In the genomic region with DNA sequence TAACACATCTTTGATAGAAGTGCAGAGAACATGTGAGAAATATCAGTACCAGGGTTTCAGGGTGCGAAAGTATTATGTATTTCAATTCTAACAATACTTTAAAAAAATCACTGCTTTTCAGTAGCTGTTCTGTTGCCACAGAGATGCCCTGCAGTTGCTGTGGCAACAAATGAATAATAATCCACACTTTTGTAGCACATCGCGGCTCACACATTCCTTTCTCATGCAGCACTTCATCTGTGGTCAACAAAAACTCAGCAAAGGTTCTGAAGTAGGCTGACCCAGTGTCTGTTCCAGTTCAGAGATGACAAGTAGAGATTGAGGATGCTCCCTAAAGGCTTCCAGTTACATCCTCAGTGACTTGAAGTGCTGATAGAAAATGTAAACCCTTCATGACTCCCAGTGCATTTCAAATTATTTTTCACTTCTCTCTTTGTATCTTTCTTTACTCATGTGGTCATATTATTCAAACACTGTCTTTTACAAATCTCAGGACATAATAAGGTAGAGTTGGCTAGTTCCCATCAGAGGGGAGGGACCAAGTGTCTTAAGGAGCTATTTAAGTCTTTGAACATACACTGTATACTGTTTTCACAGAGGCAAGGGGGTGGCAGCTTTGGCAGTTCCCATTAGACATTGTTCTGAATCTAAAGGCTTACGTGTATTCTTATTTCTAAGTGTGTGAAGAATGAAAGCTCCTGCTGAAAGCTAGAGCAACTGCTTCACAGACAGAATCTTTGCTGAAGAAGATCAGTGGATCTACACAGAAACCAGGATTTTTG, we compare ENCODE assay signal across 14 mouse cellular contexts.
DNase-seq lines count a peak whose midpoint lies in the region; ATAC-seq lines count a peak whose summit lies in the region.
"Had no signal": no experiment of that assay in that cellular context is flagged by ENCODE, and none has a peak within 500 bp of the region (broad histone marks: within the 10 kb centered on the region; RNA-seq: fewer than 3 reads in every experiment).

No protein-coding gene starts in this region.

- no peak overlapping the region for H3K4me2 ChIP-seq in forebrain, embryonic 12.5 days
- H3K4me2 ChIP-seq in forebrain, embryonic 11.5 days (ENCODE audit: low read depth, low read length, severe bottlenecking): no peak overlapping the region
- H3K4me2 ChIP-seq in intestine, embryonic 16.5 days (ENCODE audit: low read depth, low read length): no peak overlapping the region

- no peaks in the 10 kb centered on the region for H3K9me3 ChIP-seq in forebrain, embryonic 12.5 days
- H3K9me3 ChIP-seq in forebrain, embryonic 11.5 days (ENCODE audit: control insufficient read depth, low read length): no peaks in the 10 kb centered on the region
- no peaks in the 10 kb centered on the region for H3K9me3 ChIP-seq in intestine, embryonic 16.5 days (ENCODE audit: control insufficient read depth, low read length)

- no peaks in the 10 kb centered on the region for H3K27me3 ChIP-seq in forebrain, embryonic 12.5 days
- no peaks in the 10 kb centered on the region for H3K27me3 ChIP-seq in forebrain, embryonic 11.5 days (ENCODE audit: control insufficient read depth, insufficient read depth, low read length)
- no peaks in the 10 kb centered on the region for H3K27me3 ChIP-seq in intestine, embryonic 16.5 days (replicated peaks; ENCODE audit: control insufficient read depth, insufficient read depth, low read length)

- no peaks in the 10 kb centered on the region for H3K36me3 ChIP-seq in forebrain, embryonic 12.5 days (replicated peaks)
- H3K36me3 ChIP-seq in forebrain, embryonic 11.5 days (ENCODE audit: control insufficient read depth, insufficient read depth, low read length): no peaks in the 10 kb centered on the region
- H3K36me3 ChIP-seq in intestine, embryonic 16.5 days (ENCODE audit: control insufficient read depth, insufficient read depth, low read length): no peaks in the 10 kb centered on the region

- WGBS in forebrain, embryonic 12.5 days: 33% methylated on average over 4 of the region's 4 CpGs
- 47% methylated on average over 4 of the region's 4 CpGs for WGBS in forebrain, embryonic 11.5 days
- WGBS in intestine, embryonic 16.5 days: 60% methylated on average over 4 of the region's 4 CpGs

- DNase-seq in forebrain, embryonic 11.5 days (ENCODE audit: low spot score): no peak
- DNase-seq in right cerebral cortex, adult 18-20 months: peak; percentile 1
- DNase-seq in right cerebral cortex, postnatal 14 days: no peak
- DNase-seq in layer of hippocampus, adult 9-11 months: peak; percentile 19
- DNase-seq in right cerebral cortex, postnatal 36 days (ENCODE audit: low spot score in 2 of 2): peak; percentile 1 to 4
- no peak for DNase-seq in cerebellum, postnatal 25 days
- DNase-seq: adrenal gland, postnatal 25 days; cerebellum, adult 2 months; kidney, postnatal 10 days; lung, postnatal 36 days; spleen, adult 18-20 months had no signal

- ATAC-seq in forebrain, embryonic 12.5 days (ENCODE audit: low FRiP score): peak; percentile 53; the same call in 1 of the 2 replicates
- no peak for ATAC-seq in forebrain, embryonic 11.5 days (replicated peaks; ENCODE audit: low FRiP score)
- ATAC-seq in intestine, embryonic 16.5 days: no peak

- H3K9ac ChIP-seq in forebrain, embryonic 12.5 days: no peak overlapping the region
- no peak overlapping the region for H3K9ac ChIP-seq in forebrain, embryonic 11.5 days (ENCODE audit: low read length)
- H3K9ac ChIP-seq in intestine, embryonic 16.5 days (ENCODE audit: low read depth, low read length): no peak overlapping the region

- no peak overlapping the region for H3K4me3 ChIP-seq in forebrain, embryonic 12.5 days (replicated peaks)
- no peak overlapping the region for H3K4me3 ChIP-seq in forebrain, embryonic 11.5 days (ENCODE audit: low read depth, low read length)
- no peak overlapping the region for H3K4me3 ChIP-seq in intestine, embryonic 16.5 days (ENCODE audit: low read length)
- H3K4me3 ChIP-seq: myocyte had no signal

- no peak overlapping the region for H3K27ac ChIP-seq in forebrain, embryonic 12.5 days
- H3K27ac ChIP-seq in forebrain, embryonic 11.5 days (ENCODE audit: low read depth, low read length): no peak overlapping the region
- no peak overlapping the region for H3K27ac ChIP-seq in intestine, embryonic 16.5 days (ENCODE audit: low read length)

- peaks cover 11% of the 10 kb centered on the region for H3K4me1 ChIP-seq in forebrain, embryonic 12.5 days
- H3K4me1 ChIP-seq in forebrain, embryonic 11.5 days (replicated peaks; ENCODE audit: control insufficient read depth, insufficient read depth, low read length): peaks cover 3% of the 10 kb centered on the region
- no peaks in the 10 kb centered on the region for H3K4me1 ChIP-seq in intestine, embryonic 16.5 days (ENCODE audit: control insufficient read depth, insufficient read depth, low read length)

Comparison
In these comparisons a context has a peak if more than half of its experiments do, and no peak if none do; other contexts are left out.
1. DNase-seq: peak in right cerebral cortex, adult 18-20 months (single experiment), layer of hippocampus, adult 9-11 months (single experiment) and right cerebral cortex, postnatal 36 days (2 of 2); none in forebrain, embryonic 11.5 days (single experiment), right cerebral cortex, postnatal 14 days (single experiment) and cerebellum, postnatal 25 days (0 of 2).